Mouse (Mus musculus) bone marrow macrophage, adult 2 months (primary cell): ENCODE results near the gene Csl.

Experiments used
- CTCF ChIP-seq: IDR thresholded peaks from 2 replicates; pipeline ENCODE4 v1.5.1; 2012; ENCODE audit warnings: low read depth, mild to moderate bottlenecking, low read length, moderate library complexity
- POLR2A ChIP-seq: IDR thresholded peaks from 2 replicates; pipeline ENCODE4 v1.6.1; 2012; ENCODE audit warnings: mild to moderate bottlenecking, low read depth, low read length, borderline replicate concordance

DNA sequence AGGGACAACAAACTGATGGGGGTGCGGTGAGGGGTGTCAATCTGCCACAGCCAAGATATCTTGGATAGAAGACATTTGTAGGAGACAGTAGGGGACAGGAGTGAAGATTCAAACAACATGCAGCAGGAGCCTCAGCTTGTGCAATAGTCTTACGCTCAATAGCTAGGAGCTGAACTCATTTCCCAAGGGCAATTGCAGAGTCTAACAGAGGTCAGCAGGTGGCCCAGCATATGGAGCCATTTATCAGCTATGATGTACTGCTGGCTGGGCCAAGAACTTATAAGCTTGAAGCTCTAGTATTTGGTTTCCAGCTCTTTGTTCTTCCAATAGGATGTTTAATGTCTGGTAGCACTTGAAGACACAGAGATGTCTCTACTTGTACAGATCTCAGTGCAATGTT is 9.3 kb downstream of the Csl start:
- TF ChIP-seq POLR2A (no peak), CTCF (no peak)
